Comparison of ENCODE assay signal across 21 mouse cellular contexts in the genomic region with DNA sequence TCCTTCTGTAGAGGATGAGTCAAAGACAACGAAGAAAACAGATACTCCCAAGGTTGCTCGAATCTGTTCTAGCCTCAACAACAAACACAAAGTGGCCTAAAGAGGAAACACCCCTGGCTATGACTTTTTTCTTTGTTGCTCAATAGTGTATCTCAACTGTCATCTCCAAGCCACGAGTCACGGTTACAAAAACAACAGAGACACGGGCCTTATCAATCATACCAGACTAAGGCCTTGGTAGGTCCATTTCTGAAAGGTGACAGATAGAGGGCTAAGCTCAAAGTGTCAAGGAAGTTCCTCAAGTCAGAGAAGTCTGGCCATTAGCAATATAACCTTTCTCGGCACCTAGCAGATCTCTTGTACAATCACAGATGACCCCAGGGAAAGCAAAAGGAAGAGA.
DNase-seq lines count a peak whose midpoint lies in the region; ATAC-seq lines count a peak whose summit lies in the region.
"Had no signal": no experiment of that assay in that cellular context is flagged by ENCODE, and none has a peak within 500 bp of the region (broad histone marks: within the 10 kb centered on the region; RNA-seq: fewer than 3 reads in every experiment).

No protein-coding gene starts in this region.

- H3K36me3 ChIP-seq in liver, embryonic 11.5 days (ENCODE audit: control insufficient read depth, insufficient read depth, low read length) = no peaks in the 10 kb centered on the region
- H3K36me3 ChIP-seq in forebrain, embryonic 11.5 days (ENCODE audit: control insufficient read depth, insufficient read depth, low read length) = no peaks in the 10 kb centered on the region
- H3K36me3 ChIP-seq: embryonic facial prominence, embryonic 12.5 days; kidney, embryonic 15.5 days; limb, embryonic 13.5 days; midbrain, embryonic 15.5 days; stomach, embryonic 15.5 days had no signal

- no peaks in the 10 kb centered on the region for H3K4me1 ChIP-seq in liver, embryonic 11.5 days (replicated peaks; ENCODE audit: control insufficient read depth, insufficient read depth, low read length)
- H3K4me1 ChIP-seq in forebrain, embryonic 11.5 days (replicated peaks; ENCODE audit: control insufficient read depth, insufficient read depth, low read length) = no peaks in the 10 kb centered on the region
- H3K4me1 ChIP-seq: embryonic facial prominence, embryonic 12.5 days; kidney, embryonic 15.5 days; limb, embryonic 13.5 days; midbrain, embryonic 15.5 days; stomach, embryonic 15.5 days had no signal

- H3K9me3 ChIP-seq in liver, embryonic 11.5 days (ENCODE audit: control insufficient read depth, low read length) = no peaks in the 10 kb centered on the region
- H3K9me3 ChIP-seq in forebrain, embryonic 11.5 days (ENCODE audit: control insufficient read depth, low read length) = no peaks in the 10 kb centered on the region
- H3K9me3 ChIP-seq: embryonic facial prominence, embryonic 12.5 days; kidney, embryonic 15.5 days; limb, embryonic 13.5 days; midbrain, embryonic 15.5 days; stomach, embryonic 15.5 days had no signal

- H3K4me3 ChIP-seq in liver, embryonic 11.5 days (ENCODE audit: low read depth, low read length) = no peak overlapping the region
- H3K4me3 ChIP-seq in forebrain, embryonic 11.5 days (ENCODE audit: low read depth, low read length) = no peak overlapping the region
- H3K4me3 ChIP-seq: embryonic facial prominence, embryonic 12.5 days; kidney, embryonic 15.5 days; limb, embryonic 13.5 days; midbrain, embryonic 15.5 days; myocyte; stomach, embryonic 15.5 days had no signal

- WGBS in liver, embryonic 11.5 days = 48% methylated on average over 6 of the region's 6 CpGs
- WGBS in forebrain, embryonic 11.5 days = 86% methylated on average over 6 of the region's 6 CpGs

- DNase-seq in 416B (ENCODE audit: low read depth) = peak; percentile 63
- peak; percentile 46 for DNase-seq in c-Kit-positive CD71-positive TER-119-negative erythroid progenitor cells, embryonic 14.5 days (ENCODE audit: low read depth)
- DNase-seq in liver, embryonic 11.5 days (ENCODE audit: low spot score) = no peak
- DNase-seq in forebrain, embryonic 11.5 days (ENCODE audit: low spot score) = no peak
- no peak for DNase-seq in cerebellum, adult 9-10 months
- DNase-seq: adrenal gland, postnatal 25 days; cerebellum, adult 8-10 months; forebrain, postnatal 0 days; gastrocnemius, postnatal 36 days; heart, postnatal 10 days; thymus, adult 2 months had no signal

- peak overlapping the region; percentile 47 for H3K4me2 ChIP-seq in liver, embryonic 11.5 days
- H3K4me2 ChIP-seq in forebrain, embryonic 11.5 days (ENCODE audit: low read depth, low read length, severe bottlenecking) = no peak overlapping the region
- H3K4me2 ChIP-seq: embryonic facial prominence, embryonic 12.5 days; kidney, embryonic 15.5 days; limb, embryonic 13.5 days; midbrain, embryonic 15.5 days; stomach, embryonic 15.5 days had no signal

- H3K27me3 ChIP-seq in liver, embryonic 11.5 days (replicated peaks; ENCODE audit: control insufficient read depth, insufficient read depth, low read length) = no peaks in the 10 kb centered on the region
- no peaks in the 10 kb centered on the region for H3K27me3 ChIP-seq in forebrain, embryonic 11.5 days (ENCODE audit: control insufficient read depth, insufficient read depth, low read length)
- H3K27me3 ChIP-seq: embryonic facial prominence, embryonic 12.5 days; kidney, embryonic 15.5 days; limb, embryonic 13.5 days; midbrain, embryonic 15.5 days; stomach, embryonic 15.5 days had no signal

- no peak overlapping the region for H3K9ac ChIP-seq in liver, embryonic 11.5 days (ENCODE audit: low read depth, low read length)
- H3K9ac ChIP-seq in forebrain, embryonic 11.5 days (ENCODE audit: low read length) = no peak overlapping the region
- H3K9ac ChIP-seq: embryonic facial prominence, embryonic 12.5 days; forebrain, postnatal 0 days; kidney, embryonic 15.5 days; limb, embryonic 13.5 days; midbrain, embryonic 15.5 days; stomach, embryonic 15.5 days had no signal

- ATAC-seq in liver, embryonic 11.5 days (replicated peaks; ENCODE audit: low FRiP score) = peak; percentile 91
- ATAC-seq in megakaryocyte, adult 5-6 weeks (ENCODE audit: poor library complexity, severe bottlenecking) = peak; percentile 43; the same call in 1 of the 2 replicates
- no peak for ATAC-seq in forebrain, embryonic 11.5 days (replicated peaks; ENCODE audit: low FRiP score)
- ATAC-seq in CD4-positive, CD25-positive, alpha-beta regulatory T cell, adult 4 months = no peak
- ATAC-seq: forebrain, postnatal 0 days; hindbrain, embryonic 16.5 days; intestine, embryonic 16.5 days; midbrain, embryonic 15.5 days had no signal

- H3K27ac ChIP-seq in liver, embryonic 11.5 days (ENCODE audit: low read depth, low read length) = peak overlapping the region; percentile 89
- H3K27ac ChIP-seq in forebrain, embryonic 11.5 days (ENCODE audit: low read depth, low read length) = no peak overlapping the region
- H3K27ac ChIP-seq: embryonic facial prominence, embryonic 12.5 days; kidney, embryonic 15.5 days; limb, embryonic 13.5 days; midbrain, embryonic 15.5 days; stomach, embryonic 15.5 days had no signal

Comparison
In these comparisons a context has a peak if more than half of its experiments do, and no peak if none do; other contexts are left out.
1. DNase-seq: peak in 416B (single experiment) and c-Kit-positive CD71-positive TER-119-negative erythroid progenitor cells, embryonic 14.5 days (single experiment); none in liver, embryonic 11.5 days (single experiment), forebrain, embryonic 11.5 days (single experiment) and cerebellum, adult 9-10 months (single experiment).
2. ATAC-seq: peak in liver, embryonic 11.5 days (single experiment) and megakaryocyte, adult 5-6 weeks (single experiment); none in forebrain, embryonic 11.5 days (single experiment) and CD4-positive, CD25-positive, alpha-beta regulatory T cell, adult 4 months (single experiment).